Mouse (Mus musculus) bone marrow macrophage, adult 2 months (primary cell): ENCODE data around the gene Trim7.

ENCODE experiments used
- CTCF ChIP-seq: IDR thresholded peaks from 2 replicates; pipeline ENCODE4 v1.5.1; 2012; ENCODE audit warnings: low read depth, mild to moderate bottlenecking, low read length, moderate library complexity
- POLR2A ChIP-seq: IDR thresholded peaks from 2 replicates; pipeline ENCODE4 v1.6.1; 2012; ENCODE audit warnings: mild to moderate bottlenecking, low read depth, low read length, borderline replicate concordance

GRCm38 (mm10) chr11:48853474-48854180, 27.7 kb downstream of the Trim7 start:
- TF ChIP-seq POLR2A (no peak), CTCF (no peak)
